Mouse (Mus musculus): Measurements from ENCODE around the gene Kcnk6. TPM values are rescaled to one million over a fixed set of nuclear protein-coding genes. Genes with fewer than 3 reads are reported as not detected.
"Not testable (repeated sequence)": the region's sequence is repeated elsewhere in the genome, so short reads cannot be mapped to it uniquely, and the experiment has no call there.

Gene Kcnk6
- polyA plus RNA-seq, 1 experiment from 2014 or later, result not detected

DNA sequence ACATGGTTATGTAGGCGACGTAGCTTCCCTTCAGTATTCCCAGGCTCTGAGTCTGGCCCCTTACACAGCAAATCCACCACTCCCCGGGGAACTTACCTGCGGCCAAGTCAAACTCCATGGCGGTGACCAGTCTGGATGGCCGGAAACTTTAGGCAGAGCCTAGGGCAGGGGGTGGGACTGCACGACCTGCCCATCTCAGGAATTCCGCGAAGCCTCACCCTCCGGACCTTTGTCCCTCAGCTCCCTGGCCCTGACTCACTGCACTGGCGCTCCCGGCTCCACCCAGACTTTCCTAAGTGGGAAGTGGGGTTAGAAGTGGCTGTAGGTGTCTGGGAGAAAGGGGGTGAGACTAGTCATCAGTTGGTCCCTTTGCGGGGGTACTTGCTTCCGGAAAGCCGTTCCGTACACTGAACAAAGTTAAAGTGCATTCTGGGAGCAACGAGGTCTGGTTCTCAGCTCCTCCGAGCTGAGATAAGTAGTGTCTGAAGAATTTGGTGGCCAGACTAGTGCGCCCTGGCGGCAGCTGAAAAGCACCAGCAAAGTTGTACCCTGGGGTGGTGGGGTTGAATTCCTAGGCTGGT is 16.0 kb upstream of the Kcnk6 start, which contains the start of gene 2200002D01Rik:
2200002D01Rik (minus strand) TSS at position 206 of the 581 bp plus-strand sequence.
- peak; percentile 60 for DNase-seq (ENCODE audit: low read depth, low spot score)
- no peak for TF ChIP-seq CTCF (IDR thresholded peaks at IDR 0.05)
- POLR2A ChIA-PET, result interaction anchor here (0.8 to 4.6 kb wide), 10 partner anchors 9 to 68 kb away, joined by 3 to 49 read pairs (median 6); partner anchors contain the start of gene Spint2
- CTCF ChIA-PET, result interaction anchor here (0.7 to 3.9 kb wide), 13 partner anchors 9 to 53 kb away, joined by 3 to 29 read pairs (median 10); partner anchors contain the start of genes Spint2 and Yif1b
- in situ Hi-C loops (cut with MboI; ENCODE audit: low pct_unique_long_range_greater_than_20kb), result loop anchor here (5.0 kb wide), 1 partner anchor 34 kb away; the partner anchor contains the start of gene Spint2
- peak; percentile 71 for ATAC-seq
- H3K27me3 ChIP-seq, result no peaks in the 10 kb centered on the region

DNA sequence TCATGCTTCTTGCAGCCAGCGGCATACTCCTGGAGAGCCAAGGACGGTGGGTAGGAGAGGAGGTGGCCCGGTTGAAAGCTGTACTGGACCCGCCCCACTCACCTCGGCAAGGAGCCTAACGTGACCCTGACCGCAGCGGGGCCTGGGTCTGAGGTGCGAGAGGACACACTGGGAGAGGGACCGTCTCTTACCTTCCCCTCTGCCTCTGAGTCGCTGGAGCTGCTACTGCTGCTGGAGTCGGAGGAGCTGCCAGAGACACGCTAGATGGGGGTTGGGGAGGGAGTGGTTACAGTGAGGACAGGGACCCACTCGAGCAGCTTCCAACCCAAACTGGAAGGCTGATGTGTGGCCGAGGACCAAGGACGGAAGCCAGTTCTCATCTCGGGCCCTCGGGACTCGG is 15.4 kb upstream of the Kcnk6 start:
- H3K27me3 ChIP-seq, result no peaks in the 10 kb centered on the region
- in situ Hi-C loops (cut with MboI; ENCODE audit: low pct_unique_long_range_greater_than_20kb), result loop anchor here (5.0 kb wide), 1 partner anchor 35 kb away; the partner anchor contains the start of gene Spint2
- DNase-seq (ENCODE audit: low read depth, low spot score) (no peak), ATAC-seq (no peak)
- ChIA-PET POLR2A (interaction anchor here (0.8 to 4.6 kb wide), 12 partner anchors 9 to 68 kb away, joined by 3 to 49 read pairs (median 7); partner anchors contain the start of gene Spint2), CTCF (interaction anchor here (0.7 to 3.9 kb wide), 14 partner anchors 10 to 119 kb away, joined by 3 to 29 read pairs (median 8); partner anchors contain the start of genes Spint2 and Yif1b)
- TF ChIP-seq CTCF (IDR thresholded peaks at IDR 0.05), result no peak

DNA sequence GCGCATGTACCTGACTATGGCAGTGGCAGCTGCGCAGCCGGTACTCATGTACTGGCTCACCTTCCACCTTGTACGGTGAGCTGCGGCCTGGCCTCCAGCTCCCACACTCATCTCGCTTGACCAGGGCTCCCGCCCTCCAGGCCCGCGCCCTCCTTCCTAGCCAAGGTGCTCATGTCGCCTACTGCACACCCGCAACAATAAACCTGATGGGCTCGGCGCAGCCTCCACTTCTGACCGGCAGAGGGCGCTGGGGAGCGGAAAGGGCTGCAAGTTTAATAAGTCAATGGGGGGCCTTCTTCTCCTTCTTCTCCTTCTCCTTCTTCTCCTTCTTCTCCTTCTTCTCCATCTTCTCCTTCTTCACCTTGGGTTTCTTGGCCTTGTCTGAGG is 15.0 kb upstream of the Kcnk6 start:
- no peak for DNase-seq (ENCODE audit: low read depth, low spot score)
- no peak for ATAC-seq
- in situ Hi-C loops (cut with MboI; ENCODE audit: low pct_unique_long_range_greater_than_20kb), result loop anchor here (5.0 kb wide), 1 partner anchor 35 kb away; the partner anchor contains the start of gene Spint2
- ChIA-PET POLR2A (interaction anchor here (0.8 to 4.6 kb wide), 11 partner anchors 8 to 67 kb away, joined by 3 to 49 read pairs (median 7); partner anchors contain the start of gene Spint2), CTCF (interaction anchor here (0.7 to 3.9 kb wide), 16 partner anchors 9 to 300 kb away, joined by 3 to 29 read pairs (median 6); partner anchors contain the start of genes Spint2 and Yif1b)
- no peaks in the 10 kb centered on the region for H3K27me3 ChIP-seq
- no peak for TF ChIP-seq CTCF (IDR thresholded peaks at IDR 0.05)

DNA sequence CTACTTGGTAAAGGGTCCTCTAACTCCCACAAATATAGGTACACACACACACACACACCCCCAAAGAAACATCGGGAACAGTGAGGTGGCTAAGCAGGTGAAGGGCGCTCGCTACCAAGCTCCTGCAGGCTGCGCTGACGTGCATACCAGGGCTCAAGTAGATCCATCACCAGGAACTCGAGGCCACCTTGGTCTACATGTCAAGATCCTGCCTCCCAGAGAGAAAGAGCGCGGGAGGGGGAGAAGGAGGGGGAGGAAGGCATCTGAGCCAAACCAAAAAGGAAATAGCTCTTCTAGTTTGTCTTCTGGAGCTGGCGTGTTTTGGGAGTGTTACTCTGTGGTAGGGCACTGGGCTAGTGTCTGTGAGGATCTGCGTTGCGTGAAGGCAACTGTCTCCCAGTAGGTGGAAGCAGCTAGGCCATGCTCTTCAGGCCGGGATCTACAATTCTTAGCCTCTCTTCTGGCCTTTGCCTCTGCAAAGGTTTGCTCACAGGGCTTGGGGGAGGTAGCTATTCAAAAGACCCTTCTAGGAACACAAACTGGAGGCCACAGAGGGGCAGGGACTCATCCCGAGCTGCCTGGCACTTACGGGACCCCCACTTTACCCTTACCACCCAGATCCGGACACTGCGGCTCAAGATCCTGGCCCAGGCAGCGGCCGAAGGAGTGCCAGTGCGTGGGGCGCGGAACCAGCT is 14.5 kb upstream of the Kcnk6 start:
- TF ChIP-seq CTCF (IDR thresholded peaks at IDR 0.05), result no peak
- CTCF ChIA-PET, result interaction anchor here (0.8 to 3.9 kb wide), 12 partner anchors 9 to 299 kb away, joined by 3 to 29 read pairs (median 10); partner anchors contain the start of genes Spint2 and Yif1b
- ATAC-seq (no peak), DNase-seq (ENCODE audit: low read depth, low spot score) (no peak)
- no peaks in the 10 kb centered on the region for H3K27me3 ChIP-seq
- POLR2A ChIA-PET, result interaction anchor here (0.6 to 4.6 kb wide), 12 partner anchors 8 to 394 kb away, joined by 3 to 49 read pairs (median 7); partner anchors contain the start of gene Spint2
- in situ Hi-C loops (cut with MboI; ENCODE audit: low pct_unique_long_range_greater_than_20kb), result loop anchor here (5.0 kb wide), 1 partner anchor 36 kb away; the partner anchor contains the start of gene Spint2

DNA sequence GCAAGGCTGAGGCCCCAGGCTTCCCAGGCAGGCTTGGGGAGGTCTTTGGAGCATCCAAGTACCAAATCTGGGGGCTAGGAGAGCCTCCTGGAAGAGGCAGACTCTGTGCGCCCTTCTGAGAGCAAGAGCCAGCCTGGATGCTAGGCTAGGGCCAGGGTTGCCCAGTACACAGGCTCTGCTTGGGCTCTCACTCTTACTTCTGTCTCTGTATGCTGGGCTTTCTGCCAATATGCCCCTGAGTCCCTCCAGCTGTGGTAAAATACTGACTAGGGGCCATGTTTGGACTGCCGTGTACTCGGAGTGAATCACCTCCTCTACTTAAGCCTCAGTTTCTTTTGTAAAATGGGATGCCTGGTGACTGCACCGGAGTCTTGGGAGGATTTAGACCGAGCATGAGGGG is 13.7 kb upstream of the Kcnk6 start:
- no peak for ATAC-seq
- no peak for TF ChIP-seq CTCF (IDR thresholded peaks at IDR 0.05)
- in situ Hi-C loops (cut with MboI; ENCODE audit: low pct_unique_long_range_greater_than_20kb), result loop anchor here (5.0 kb wide), 1 partner anchor 36 kb away; the partner anchor contains the start of gene Spint2
- no peak for DNase-seq (ENCODE audit: low read depth, low spot score)
- no peaks in the 10 kb centered on the region for H3K27me3 ChIP-seq
- POLR2A ChIA-PET, result interaction anchor here (0.6 to 4.6 kb wide), 5 partner anchors 25 to 393 kb away, joined by 3 to 49 read pairs (median 8); partner anchors contain the start of gene Spint2
- CTCF ChIA-PET, result interaction anchor here (1.9 to 3.9 kb wide), 6 partner anchors 23 to 55 kb away, joined by 6 to 29 read pairs (median 16); partner anchors contain the start of gene Spint2

DNA sequence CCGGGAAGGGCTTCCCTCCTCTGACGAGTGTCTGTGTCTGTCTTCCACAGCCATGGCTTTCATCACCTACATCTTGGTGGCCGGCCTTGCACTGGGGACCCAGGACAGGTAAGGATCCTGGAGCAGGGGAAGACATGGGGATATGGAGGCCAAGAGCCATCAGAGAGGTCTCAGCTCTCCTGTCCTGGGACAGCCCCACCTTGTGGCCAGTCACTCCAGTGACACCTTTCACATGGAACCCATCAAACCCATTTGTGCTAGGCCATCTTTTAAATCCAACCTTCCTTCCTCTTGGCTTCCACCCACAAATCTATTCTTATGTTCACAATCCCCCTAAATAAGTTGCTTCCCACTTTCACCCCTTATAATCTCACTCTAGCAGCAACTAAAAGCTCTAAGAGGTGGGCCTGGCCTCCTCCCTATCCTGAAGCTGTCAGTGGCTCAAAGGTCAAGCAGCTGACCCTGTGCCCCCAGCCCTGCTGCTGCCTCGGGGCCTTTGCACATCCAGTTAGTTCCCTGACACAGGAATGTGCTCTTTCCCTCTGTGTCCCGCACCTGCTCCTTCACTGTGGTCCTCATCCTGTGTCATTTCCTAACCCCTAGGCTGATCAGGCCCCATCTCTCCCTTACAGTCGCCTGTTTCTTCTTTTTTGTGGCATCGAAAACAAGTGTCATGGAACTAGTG is 12.6 kb upstream of the Kcnk6 start:
- no peaks in the 10 kb centered on the region for H3K27me3 ChIP-seq
- ChIA-PET POLR2A (interaction anchor here (1.0 to 1.3 kb wide), 2 partner anchors 28 to 35 kb away, joined by 3 to 5 read pairs; no protein-coding TSS in a partner anchor), CTCF (interaction anchor here (1.2 to 2.4 kb wide), 6 partner anchors 13 to 119 kb away, joined by 3 to 10 read pairs (median 4); no protein-coding TSS in a partner anchor)
- no peak for DNase-seq (ENCODE audit: low read depth, low spot score)
- ATAC-seq, result no peak
- TF ChIP-seq CTCF (IDR thresholded peaks at IDR 0.05), result no peak
- in situ Hi-C loops (cut with MboI; ENCODE audit: low pct_unique_long_range_greater_than_20kb), result loop anchor here (5.0 kb wide), 2 partner anchors 37 to 68 kb away; partner anchors contain the start of gene Spint2

DNA sequence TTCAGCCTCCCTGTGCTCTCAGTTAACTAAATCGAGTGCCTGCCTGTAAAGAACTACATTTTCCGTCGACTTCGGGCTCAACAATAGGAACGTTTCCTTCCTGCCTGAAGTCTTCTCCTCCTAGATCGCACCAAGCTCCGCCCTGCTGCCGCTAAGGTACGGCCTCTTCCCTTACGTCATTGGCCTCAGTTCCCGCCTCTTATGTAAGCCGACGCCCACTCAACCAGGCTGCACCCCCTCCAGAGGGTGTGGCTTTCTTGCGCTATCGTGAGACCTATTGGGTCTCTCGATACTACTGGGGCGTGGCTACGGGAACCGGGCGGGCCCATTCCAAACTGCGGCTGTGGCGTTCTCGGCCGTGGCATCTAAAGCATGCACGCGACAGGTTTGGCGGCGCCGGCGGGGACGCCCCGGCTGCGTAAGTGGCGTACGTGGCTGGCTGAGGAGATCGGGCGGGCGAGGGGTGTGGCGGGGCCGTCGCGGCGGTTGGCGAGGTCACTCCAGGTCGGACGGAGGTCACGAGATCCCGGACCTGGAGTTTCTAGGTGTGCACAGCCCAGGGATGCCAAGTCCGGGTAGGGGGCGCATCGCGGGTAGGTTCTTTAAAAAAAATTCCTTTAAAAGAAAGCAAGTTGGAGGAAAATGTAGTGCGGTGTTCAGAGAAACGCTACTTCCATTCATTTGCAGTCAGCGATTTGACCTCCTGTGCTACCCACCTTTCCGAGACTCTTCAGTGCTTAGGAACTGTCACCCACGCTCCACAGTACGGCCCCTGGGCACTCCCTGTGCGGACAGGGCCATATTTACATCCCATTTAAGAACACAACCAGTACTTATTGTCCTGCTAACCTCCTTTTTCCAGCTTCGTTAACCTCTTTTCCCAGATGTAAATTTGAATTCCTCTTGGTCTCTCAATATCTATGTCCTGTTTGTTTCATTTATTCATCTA is 6.0 kb upstream of the Kcnk6 start, which contains the start of gene Yif1b:
Yif1b (plus strand) TSS at position 311 of the 949 bp plus-strand sequence.
- in situ Hi-C loops (cut with MboI; ENCODE audit: low pct_unique_long_range_greater_than_20kb), result no loop called here
- ATAC-seq (peak; percentile 88), DNase-seq (ENCODE audit: low read depth, low spot score) (peak; percentile 97)
- peaks cover 2% of the 10 kb centered on the region for H3K27me3 ChIP-seq
- ChIA-PET POLR2A (interaction anchor here (1.4 kb wide), 1 partner anchor 9 kb away, joined by 8 read pairs; the partner anchor contains the start of gene 2200002D01Rik), CTCF (interaction anchor here (0.6 to 1.2 kb wide), 4 partner anchors 9 to 63 kb away, joined by 3 to 4 read pairs (median 4); no protein-coding TSS in a partner anchor)
- TF ChIP-seq CTCF (IDR thresholded peaks at IDR 0.05), result no peak

DNA sequence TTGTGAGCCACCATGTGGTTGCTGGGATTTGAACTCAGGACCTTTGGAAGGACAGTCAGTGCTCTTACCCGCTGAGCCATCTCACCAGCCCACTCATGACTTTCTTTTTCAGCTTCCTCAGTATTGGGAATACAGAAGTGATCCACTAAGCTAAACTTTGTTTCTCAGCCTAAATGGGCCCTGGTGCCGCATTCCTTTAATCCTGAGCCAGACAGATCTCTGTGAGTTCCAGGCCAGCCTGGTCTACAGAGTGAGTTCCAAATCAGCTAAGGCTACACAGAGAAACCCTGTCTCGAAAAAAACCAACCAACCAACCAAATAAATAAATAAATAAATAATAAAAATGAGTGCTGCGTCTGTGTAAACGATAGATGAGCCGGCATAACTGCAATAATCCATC is 5.3 kb upstream of the Kcnk6 start:
- ChIA-PET POLR2A (interaction anchor here (0.6 kb wide), 1 partner anchor 624 kb away, joined by 3 read pairs; no protein-coding TSS in a partner anchor), CTCF (interaction anchor here (0.6 to 1.4 kb wide), 4 partner anchors 10 to 63 kb away, joined by 3 to 5 read pairs (median 4); no protein-coding TSS in a partner anchor)
- DNase-seq (ENCODE audit: low read depth, low spot score); H3K27me3 ChIP-seq; ATAC-seq; in situ Hi-C loops (cut with MboI; ENCODE audit: low pct_unique_long_range_greater_than_20kb): not testable (repeated sequence)

Data from Patski (cell line).